Mouse (Mus musculus) neural tube, embryonic 15.5 days (tissue): ENCODE data around the gene Eml1. TPM values are rescaled to one million over a fixed set of nuclear protein-coding genes. Genes with fewer than 3 reads are reported as not detected.

Experiments used
- ATAC-seq: fragments of 200-750 bp; cut with Nextera tagmentation; 2 replicates; pipeline ENCODE4 v1.8.0; 2017; ENCODE audit warnings: mild to moderate bottlenecking, moderate TSS enrichment, moderate library complexity; ENCODE audit not compliant: low FRiP score
- H3K27ac ChIP-seq: fragments of 300-500 bp; sonication (generic); replicated peaks from 2 replicates; pipeline ENCODE4 v1.5.1; 2015; ENCODE audit warnings: mild to moderate bottlenecking, inconsistent platforms
- H3K27me3 ChIP-seq: fragments of 300-500 bp; sonication (generic); replicated peaks from 2 replicates; pipeline ENCODE4 v1.6.1; 2015; ENCODE audit warnings: inconsistent platforms
- H3K36me3 ChIP-seq: fragments of 300-500 bp; sonication (generic); 2 replicates; pipeline ENCODE4 v1.6.1; 2015; ENCODE audit warnings: inconsistent platforms
- H3K4me1 ChIP-seq: fragments of 300-500 bp; sonication (generic); 2 replicates; pipeline ENCODE4 v1.6.1; 2015; ENCODE audit warnings: inconsistent platforms
- H3K4me2 ChIP-seq: fragments of 300-500 bp; sonication (generic); 2 replicates; pipeline ENCODE4 v1.6.1; 2015; ENCODE audit warnings: inconsistent platforms, mild to moderate bottlenecking, moderate library complexity
- H3K4me3 ChIP-seq: fragments of 300-500 bp; sonication (generic); replicated peaks from 2 replicates; pipeline ENCODE4 v1.5.1; 2015; ENCODE audit warnings: mild to moderate bottlenecking, inconsistent platforms
- H3K9ac ChIP-seq: fragments of 300-500 bp; sonication (generic); replicated peaks from 2 replicates; pipeline ENCODE4 v1.6.1; 2015; ENCODE audit warnings: mild to moderate bottlenecking, inconsistent platforms
- H3K9me3 ChIP-seq: fragments of 300-500 bp; sonication (generic); replicated peaks from 2 replicates; pipeline ENCODE4 v1.6.1; 2016; ENCODE audit warnings: inconsistent platforms
- WGBS: fragments of 180-500 bp; shearing (Covaris S2); methylation state at CpG from one replicate; pipeline ENCODE4 v1.1.7; 2015; ENCODE audit warnings: mixed read lengths; 5-methylcytosine and 5-hydroxymethylcytosine counted together
- polyA plus RNA-seq: library from polyadenylated mRNA; unstranded; fragments of >200 nt; fragmentation: Nextera tagmentation; extraction: Ambion mirVana; gene quantifications from 2 replicates; pipeline ENCODE4 v1.2.1, GENCODE M21; 2015

The Eml1 gene
- 60.3 and 69.0 TPM in 2 replicates for polyA plus RNA-seq

GRCm38 (mm10) chr12:108370596-108371428, at the start of gene Eml1:
Gene Eml1, plus strand, starts transcription at chr12:108370957.
- Histone ChIP-seq H3K4me2 (no peak within 1 kb of the TSS), H3K9ac (no peak within 1 kb of the TSS), H3K9me3 (no peaks in the 10 kb centered on the region), H3K27ac (no peak within 1 kb of the TSS), H3K36me3 (no peaks in the 10 kb centered on the region), H3K27me3 (no peaks in the 10 kb centered on the region), H3K4me1 (peaks cover 19% of the 10 kb centered on the region), H3K4me3 (no peak within 1 kb of the TSS)
- ATAC-seq, result no peak
- 75% methylated on average over 19 of the region's 19 CpGs for WGBS

- WGBS, result 50% methylated on average over 5 of the region's 5 CpGs
- Histone ChIP-seq H3K27ac (no peak overlapping the region), H3K4me3 (no peak overlapping the region), H3K27me3 (peaks cover 8% of the 10 kb centered on the region), H3K9ac (no peak overlapping the region), H3K4me1 (peaks cover 23% of the 10 kb centered on the region), H3K36me3 (no peaks in the 10 kb centered on the region), H3K4me2 (no peak overlapping the region), H3K9me3 (no peaks in the 10 kb centered on the region)
- no peak for ATAC-seq
Measured at GRCm38 (mm10) chr12:108326401-108326800, 44.4 kb upstream of the Eml1 start.

- Histone ChIP-seq H3K4me3 (peak overlapping the region; percentile 51), H3K36me3 (no peaks in the 10 kb centered on the region), H3K27me3 (peaks cover 8% of the 10 kb centered on the region), H3K4me2 (peak overlapping the region; percentile 89), H3K4me1 (peaks cover 26% of the 10 kb centered on the region), H3K9me3 (no peaks in the 10 kb centered on the region), H3K27ac (peak overlapping the region; percentile 66), H3K9ac (peak overlapping the region; percentile 64)
- 3% methylated on average over 66 of the region's 66 CpGs for WGBS
- ATAC-seq, result peak; percentile 80
Measured at GRCm38 (mm10) chr12:108327889-108328491, 42.8 kb upstream of the Eml1 start.

- under 1% methylated on average over 16 of the region's 16 CpGs for WGBS
- H3K27ac ChIP-seq, result peak overlapping the region; percentile 64; the same call in 1 of the 2 replicates
Measured at GRCm38 (mm10) chr12:108333056-108333455, 37.7 kb upstream of the Eml1 start.

GRCm38 (mm10) chr12:108333481-108333882, 37.3 kb upstream of the Eml1 start:
- Histone ChIP-seq H3K36me3 (no peaks in the 10 kb centered on the region), H3K9ac (peak overlapping the region; percentile 47), H3K27me3 (peaks cover 7% of the 10 kb centered on the region), H3K4me2 (peak overlapping the region; percentile 91), H3K4me3 (peak overlapping the region; percentile 73), H3K27ac (peak overlapping the region; percentile 64), H3K9me3 (no peaks in the 10 kb centered on the region), H3K4me1 (peaks cover 27% of the 10 kb centered on the region)
- ATAC-seq, result peak; percentile 36
- WGBS, result 2% methylated on average over 22 of the region's 22 CpGs

More at GRCm38 (mm10) chr12:108333056-108333455, 37.7 kb upstream of the Eml1 start:
- ATAC-seq, result peak; percentile 6
- peaks cover 8% of the 10 kb centered on the region for H3K27me3 ChIP-seq
- H3K4me3 ChIP-seq, result peak overlapping the region; percentile 73
- no peaks in the 10 kb centered on the region for H3K36me3 ChIP-seq
- peak overlapping the region; percentile 47 for H3K9ac ChIP-seq
- H3K9me3 ChIP-seq, result no peaks in the 10 kb centered on the region
- H3K4me1 ChIP-seq, result peaks cover 31% of the 10 kb centered on the region
- H3K4me2 ChIP-seq, result peak overlapping the region; percentile 91

GRCm38 (mm10) chr12:108333895-108334445, 36.8 kb upstream of the Eml1 start, which contains the start of gene Cyp46a1:
Gene Cyp46a1, plus strand, starts transcription at chr12:108334381.
- peak within 1 kb of the TSS; percentile 66 for H3K9ac ChIP-seq
- H3K36me3 ChIP-seq, result no peaks in the 10 kb centered on the region
- H3K27me3 ChIP-seq, result peaks cover 2% of the 10 kb centered on the region
- ATAC-seq, result peak; percentile 95
- 0% methylated on average over 45 of the region's 56 CpGs for WGBS
- peak within 1 kb of the TSS; percentile 74 for H3K27ac ChIP-seq
- H3K4me2 ChIP-seq, result peak within 1 kb of the TSS; percentile 91
- H3K9me3 ChIP-seq, result no peaks in the 10 kb centered on the region
- peak within 1 kb of the TSS; percentile 73 for H3K4me3 ChIP-seq
- peaks cover 22% of the 10 kb centered on the region for H3K4me1 ChIP-seq

GRCm38 (mm10) chr12:108334529-108334928, 36.2 kb upstream of the Eml1 start:
- H3K4me1 ChIP-seq, result peaks cover 20% of the 10 kb centered on the region
- peak overlapping the region; percentile 73 for H3K4me3 ChIP-seq
- peak overlapping the region; percentile 74 for H3K27ac ChIP-seq
- no peaks in the 10 kb centered on the region for H3K36me3 ChIP-seq
- H3K9ac ChIP-seq, result peak overlapping the region; percentile 66
- no peaks in the 10 kb centered on the region for H3K9me3 ChIP-seq
- WGBS, result under 1% methylated on average over 31 of the region's 32 CpGs
- ATAC-seq, result peak; percentile 39; the same call in 1 of the 2 replicates
- no peaks in the 10 kb centered on the region; the same call in none of the 2 replicates for H3K27me3 ChIP-seq
- H3K4me2 ChIP-seq, result peak overlapping the region; percentile 91

GRCm38 (mm10) chr12:108338572-108339190, 32.1 kb upstream of the Eml1 start:
- ATAC-seq, result no peak
- no peaks in the 10 kb centered on the region for H3K9me3 ChIP-seq
- H3K9ac ChIP-seq, result no peak overlapping the region

GRCm38 (mm10) chr12:108348151-108348550, 22.6 kb upstream of the Eml1 start:
- Histone ChIP-seq H3K9me3 (no peaks in the 10 kb centered on the region), H3K36me3 (no peaks in the 10 kb centered on the region), H3K4me1 (peaks cover 8% of the 10 kb centered on the region), H3K4me3 (no peak overlapping the region), H3K9ac (no peak overlapping the region), H3K4me2 (no peak overlapping the region), H3K27me3 (peaks cover 10% of the 10 kb centered on the region), H3K27ac (no peak overlapping the region)
- ATAC-seq, result no peak
- 88% methylated on average over 8 of the region's 8 CpGs for WGBS

More at GRCm38 (mm10) chr12:108338572-108339190, 32.1 kb upstream of the Eml1 start:
- Histone ChIP-seq H3K27me3 (no peaks in the 10 kb centered on the region; the same call in 1 of the 2 replicates), H3K4me1 (peaks cover 10% of the 10 kb centered on the region), H3K27ac (no peak overlapping the region), H3K4me2 (no peak overlapping the region), H3K4me3 (no peak overlapping the region), H3K36me3 (no peaks in the 10 kb centered on the region)
- WGBS, result 41% methylated on average over 14 of the region's 14 CpGs

- 66% methylated on average over 5 of the region's 5 CpGs for WGBS
- no peak overlapping the region for H3K9ac ChIP-seq
- H3K4me2 ChIP-seq, result no peak overlapping the region
Measured at GRCm38 (mm10) chr12:108349026-108349425, 21.7 kb upstream of the Eml1 start.

GRCm38 (mm10) chr12:108350931-108351330, 19.8 kb upstream of the Eml1 start:
- peaks cover 25% of the 10 kb centered on the region for H3K27me3 ChIP-seq
- no peak overlapping the region for H3K4me2 ChIP-seq
- ATAC-seq, result no peak
- H3K9ac ChIP-seq, result no peak overlapping the region
- H3K4me3 ChIP-seq, result no peak overlapping the region
- WGBS, result 90% methylated on average over 10 of the region's 10 CpGs
- H3K36me3 ChIP-seq, result no peaks in the 10 kb centered on the region
- no peak overlapping the region for H3K27ac ChIP-seq
- H3K4me1 ChIP-seq, result peaks cover 8% of the 10 kb centered on the region
- no peaks in the 10 kb centered on the region for H3K9me3 ChIP-seq

More at GRCm38 (mm10) chr12:108349026-108349425, 21.7 kb upstream of the Eml1 start:
- peaks cover 19% of the 10 kb centered on the region for H3K27me3 ChIP-seq
- no peaks in the 10 kb centered on the region for H3K9me3 ChIP-seq
- peaks cover 8% of the 10 kb centered on the region for H3K4me1 ChIP-seq
- no peak for ATAC-seq
- H3K27ac ChIP-seq, result no peak overlapping the region
- no peak overlapping the region for H3K4me3 ChIP-seq
- H3K36me3 ChIP-seq, result no peaks in the 10 kb centered on the region
